8 mouse cellular contexts compared by ENCODE assay signal in the genomic region with DNA sequence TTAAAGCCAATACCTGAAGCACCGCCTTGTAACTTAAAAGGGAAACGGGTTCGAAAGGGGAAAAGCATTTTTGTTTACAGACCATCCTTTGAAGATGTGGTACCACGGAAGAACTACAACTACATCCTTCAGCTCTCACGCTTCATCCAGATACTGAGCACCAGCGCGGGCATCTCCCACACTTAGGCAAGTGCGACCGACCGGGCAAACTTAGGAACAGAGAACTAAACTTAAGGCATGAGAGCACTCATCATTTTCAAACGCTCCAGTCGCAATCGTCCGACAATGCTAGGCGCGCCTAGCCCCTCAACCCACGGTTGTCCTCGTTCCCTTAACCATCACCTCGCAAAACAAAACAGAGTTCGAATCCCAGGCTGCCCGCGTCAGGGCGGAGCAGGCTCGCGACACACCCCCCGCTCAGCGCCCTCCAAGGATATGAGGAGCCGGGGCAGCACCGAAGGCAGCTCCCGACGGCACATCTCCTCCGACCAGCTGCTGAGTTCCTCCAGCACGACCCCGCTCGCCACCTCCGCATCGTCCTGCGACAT. TPM values are rescaled to one million over a fixed set of nuclear protein-coding genes. Genes with fewer than 3 reads are reported as not detected.
DNase-seq lines count a peak whose midpoint lies in the region; ATAC-seq and TF ChIP-seq lines count a peak whose summit lies in the region.

No protein-coding gene starts in this region.

- H3K4me2 ChIP-seq in kidney, postnatal 0 days (ENCODE audit: low read length), result peak overlapping the region; percentile 78
- peak overlapping the region; percentile 66 for H3K4me2 ChIP-seq in embryonic facial prominence, embryonic 11.5 days (ENCODE audit: low read depth, low read length)
- peak overlapping the region; percentile 64 for H3K4me2 ChIP-seq in intestine, embryonic 15.5 days (replicated peaks)
- H3K4me2 ChIP-seq in myocyte (ENCODE audit: low read depth), result peak overlapping the region; percentile 74

- no peaks in the 10 kb centered on the region for H3K27me3 ChIP-seq in kidney, postnatal 0 days (ENCODE audit: insufficient read depth, low read length)
- H3K27me3 ChIP-seq in embryonic facial prominence, embryonic 11.5 days (ENCODE audit: control insufficient read depth, insufficient read depth, low read length), result no peaks in the 10 kb centered on the region
- no peaks in the 10 kb centered on the region for H3K27me3 ChIP-seq in intestine, embryonic 15.5 days (replicated peaks)
- no peaks in the 10 kb centered on the region for H3K27me3 ChIP-seq in myocyte (ENCODE audit: control insufficient read depth, insufficient read depth, insufficient read length)

- H3K4me3 ChIP-seq in kidney, postnatal 0 days (replicated peaks; ENCODE audit: low read depth, low read length), result peak overlapping the region; percentile 70
- peak overlapping the region; percentile 54 for H3K4me3 ChIP-seq in embryonic facial prominence, embryonic 11.5 days (ENCODE audit: low read depth, low read length)
- H3K4me3 ChIP-seq in intestine, embryonic 15.5 days (replicated peaks), result peak overlapping the region; percentile 87
- peak overlapping the region; percentile 71 for H3K4me3 ChIP-seq in myocyte

- 1% methylated on average over 38 of the region's 38 CpGs for WGBS in kidney, postnatal 0 days
- WGBS in embryonic facial prominence, embryonic 11.5 days, result 2% methylated on average over 38 of the region's 38 CpGs
- 2% methylated on average over 38 of the region's 38 CpGs for WGBS in intestine, embryonic 15.5 days

- 0 out of 2 replicates have a peak overlapping the region, but pooled peaks have one; percentile 78 for H3K27ac ChIP-seq in kidney, postnatal 0 days
- no peak overlapping the region for H3K27ac ChIP-seq in embryonic facial prominence, embryonic 11.5 days (replicated peaks; ENCODE audit: low read depth, low read length)
- H3K27ac ChIP-seq in intestine, embryonic 15.5 days, result 0 out of 2 replicates have a peak overlapping the region, but pooled peaks have one; percentile 58

- no peaks in the 10 kb centered on the region for H3K9me3 ChIP-seq in kidney, postnatal 0 days (replicated peaks; ENCODE audit: low read length)
- no peaks in the 10 kb centered on the region for H3K9me3 ChIP-seq in embryonic facial prominence, embryonic 11.5 days (replicated peaks; ENCODE audit: control insufficient read depth, low read length)
- no peaks in the 10 kb centered on the region for H3K9me3 ChIP-seq in intestine, embryonic 15.5 days

- peak overlapping the region; percentile 39 for H3ac ChIP-seq in myocyte (ENCODE audit: control insufficient read depth, insufficient read length)

- no peak for TF ChIP-seq CTCF in kidney, postnatal 0 days (IDR thresholded peaks at IDR 0.05; ENCODE audit: low read depth)

- peak overlapping the region; percentile 68 for H3K9ac ChIP-seq in kidney, postnatal 0 days (ENCODE audit: low read depth, low read length)
- H3K9ac ChIP-seq in embryonic facial prominence, embryonic 11.5 days (replicated peaks; ENCODE audit: low read length), result peak overlapping the region; percentile 66
- peak overlapping the region; percentile 72 for H3K9ac ChIP-seq in intestine, embryonic 15.5 days

- ATAC-seq in kidney, postnatal 0 days (replicated peaks; ENCODE audit: low FRiP score, low read depth), result peak; percentile 3; the same call in 1 of the 2 replicates
- peak; percentile 26; the same call in 1 of the 2 replicates for ATAC-seq in embryonic facial prominence, embryonic 11.5 days (replicated peaks; ENCODE audit: insufficient number of reproducible peaks, low FRiP score, low TSS enrichment, low read depth)
- peak; percentile 84 for ATAC-seq in intestine, embryonic 15.5 days

- peak; percentile 23 for DNase-seq in kidney, postnatal 0 days (ENCODE audit: low spot score)
- DNase-seq in kidney, adult 11 months, result no peak
- DNase-seq in embryonic facial prominence, embryonic 11.5 days (ENCODE audit: low spot score), result no peak
- no peak for DNase-seq in adipocyte (ENCODE audit: low spot score)
- no peak for DNase-seq in thymus, postnatal 0 days (ENCODE audit: low spot score)
- DNase-seq in spleen, postnatal 14 days (ENCODE audit: low spot score in 2 of 2), result no peak

- H3K79me2 ChIP-seq in myocyte (ENCODE audit: control insufficient read depth, insufficient read depth), result peaks cover 8% of the 10 kb centered on the region

- TF ChIP-seq POLR2A in myocyte (IDR thresholded peaks at IDR 0.05; ENCODE audit: insufficient read length, low read depth), result no peak

- no peaks in the 10 kb centered on the region; the same call in 1 of the 2 replicates for H3K4me1 ChIP-seq in kidney, postnatal 0 days (replicated peaks; ENCODE audit: insufficient read depth, low read length)
- H3K4me1 ChIP-seq in embryonic facial prominence, embryonic 11.5 days (ENCODE audit: control insufficient read depth, insufficient read depth, low read length), result no peaks in the 10 kb centered on the region
- no peaks in the 10 kb centered on the region for H3K4me1 ChIP-seq in intestine, embryonic 15.5 days (replicated peaks)

- H3K36me3 ChIP-seq in kidney, postnatal 0 days (ENCODE audit: insufficient read depth, low read length), result no peaks in the 10 kb centered on the region
- no peaks in the 10 kb centered on the region for H3K36me3 ChIP-seq in embryonic facial prominence, embryonic 11.5 days (replicated peaks; ENCODE audit: control insufficient read depth, insufficient read depth, low read depth, low read length)
- no peaks in the 10 kb centered on the region for H3K36me3 ChIP-seq in intestine, embryonic 15.5 days
- H3K36me3 ChIP-seq in myocyte (ENCODE audit: control insufficient read depth, insufficient read depth), result peaks cover 3% of the 10 kb centered on the region

TF ChIP-seq in myocyte, 11 proteins besides CTCF, POLR2A, EP300 and RAD21:
- TF ChIP-seq USF1 (IDR thresholded peaks at IDR 0.05; ENCODE audit: low read depth), result no peak
- TF ChIP-seq MYOD1 (IDR thresholded peaks at IDR 0.05; ENCODE audit: control insufficient read depth in 1 of 3, insufficient read length in 2 of 3, low read depth in 2 of 3), result peak in 1 of 3 experiments; percentile 2

RNA-seq across cellular contexts. Expression of a gene that starts 0.3 kb away (rescaled TPM):
- 10.3 and 14.0 TPM in 2 replicates for polyA plus RNA-seq in kidney, postnatal 0 days (2015; fragmentation: Nextera tagmentation; extraction: Ambion mirVana)
- 44.1 and 52.6 TPM in 2 replicates for polyA plus RNA-seq in embryonic facial prominence, embryonic 11.5 days (2014; fragmentation: Nextera tagmentation; extraction: Ambion mirVana)
- polyA plus RNA-seq in intestine, embryonic 15.5 days (2015; fragmentation: Nextera tagmentation; extraction: Ambion mirVana), result 16.3 and 17.2 TPM in 2 replicates
- 2.8 TPM for polyA plus RNA-seq in myocyte (2012; fragmentation: generic; extraction: Trizol)
- polyA plus RNA-seq in thymus, postnatal 0 days (2015; fragmentation: Nextera tagmentation; extraction: Ambion mirVana), result 14.8 and 17.2 TPM in 2 replicates

RNA-seq across cellular contexts. Expression of a gene that starts 0.4 kb away (rescaled TPM):
- polyA plus RNA-seq in kidney, postnatal 0 days (2015; fragmentation: Nextera tagmentation; extraction: Ambion mirVana), result 12.6 and 14.3 TPM in 2 replicates
- 11.1 and 12.4 TPM in 2 replicates for polyA plus RNA-seq in embryonic facial prominence, embryonic 11.5 days (2014; fragmentation: Nextera tagmentation; extraction: Ambion mirVana)
- polyA plus RNA-seq in intestine, embryonic 15.5 days (2015; fragmentation: Nextera tagmentation; extraction: Ambion mirVana), result 10.2 and 11.0 TPM in 2 replicates
- polyA plus RNA-seq in myocyte (2012; fragmentation: generic; extraction: Trizol), result 1.8 TPM
- polyA plus RNA-seq in thymus, postnatal 0 days (2015; fragmentation: Nextera tagmentation; extraction: Ambion mirVana), result 16.0 and 17.3 TPM in 2 replicates

RNA-seq across cellular contexts. Expression of a gene that starts 53.8 kb away (rescaled TPM):
- 0.04 and 0.08 TPM in 2 replicates for polyA plus RNA-seq in kidney, postnatal 0 days (2015; fragmentation: Nextera tagmentation; extraction: Ambion mirVana)
- not detected in 2 replicates for polyA plus RNA-seq in embryonic facial prominence, embryonic 11.5 days (2014; fragmentation: Nextera tagmentation; extraction: Ambion mirVana)
- polyA plus RNA-seq in intestine, embryonic 15.5 days (2015; fragmentation: Nextera tagmentation; extraction: Ambion mirVana), result 0.13 and 0.16 TPM in 2 replicates
- not detected for polyA plus RNA-seq in myocyte (2012; fragmentation: generic; extraction: Trizol)
- polyA plus RNA-seq in thymus, postnatal 0 days (2015; fragmentation: Nextera tagmentation; extraction: Ambion mirVana), result 0.23 and 0.48 TPM in 2 replicates

Comparison
In these comparisons a context has a peak if more than half of its experiments do, and no peak if none do; other contexts are left out.
1. ATAC-seq: peak in every context shown above with its lines; median percentile 84 in intestine, embryonic 15.5 days; 26 in embryonic facial prominence, embryonic 11.5 days; 3 in kidney, postnatal 0 days.